Mouse (Mus musculus): Measurements from ENCODE around the gene Gm17949. TPM values are rescaled to one million over a fixed set of nuclear protein-coding genes. Genes with fewer than 3 reads are reported as not detected.

Gm17949 gene
- polyA plus RNA-seq, 1 experiment from 2014 or later = 0.63 TPM

DNA sequence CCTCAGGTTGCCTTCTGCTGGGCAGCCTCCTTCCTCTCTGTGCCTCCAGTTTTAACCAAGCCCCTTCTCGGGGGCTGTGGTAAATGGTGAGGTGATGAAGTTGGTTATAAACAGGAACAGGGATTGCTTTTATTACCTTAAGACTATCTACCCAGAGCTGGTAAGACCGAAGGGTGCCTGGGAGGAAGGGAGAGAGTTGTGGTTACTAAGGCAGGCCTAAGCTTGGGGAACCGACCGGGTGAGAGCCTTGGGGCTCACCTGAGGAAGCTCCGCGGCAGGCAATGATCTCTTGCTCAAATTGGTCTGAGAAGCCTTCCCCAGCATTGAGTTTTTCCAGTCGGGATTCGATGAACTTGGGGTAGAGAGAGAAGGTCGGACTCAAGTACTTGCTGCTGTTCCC is 59.0 kb downstream of the Gm17949 start:
- WGBS = 8% methylated on average over 9 of the region's 9 CpGs
- no peak overlapping the region for H3K9ac ChIP-seq (ENCODE audit: low read length)
- ATAC-seq (ENCODE audit: low read depth) = peak; percentile 16; the same call in 1 of the 2 replicates

DNA sequence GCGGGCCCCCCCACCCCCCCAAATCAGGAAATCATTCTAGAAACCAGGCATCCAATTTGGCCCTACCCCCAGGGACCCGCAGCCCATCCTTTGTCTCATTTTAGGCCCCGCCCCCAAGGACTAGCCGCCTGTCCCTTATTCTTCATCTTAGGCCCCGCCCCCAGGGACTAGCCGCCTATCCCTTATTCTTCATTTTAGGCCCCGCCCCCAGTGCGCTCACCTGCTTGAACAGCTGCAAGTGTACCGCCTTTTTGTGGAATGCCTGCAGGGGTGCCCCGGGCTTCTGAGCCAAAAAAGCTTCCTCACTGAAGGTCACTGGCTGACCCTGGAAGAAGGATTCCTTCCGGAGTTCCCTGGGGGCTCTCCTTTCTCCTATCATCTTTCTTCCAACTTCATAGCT is 59.4 kb downstream of the Gm17949 start:
- ATAC-seq (ENCODE audit: low read depth) = peak; percentile 88
- Histone ChIP-seq H3K27ac (ENCODE audit: low read length) (no peak overlapping the region), H3K9ac (ENCODE audit: low read length) (no peak overlapping the region), H3K9me3 (ENCODE audit: control insufficient read depth, low read length) (no peaks in the 10 kb centered on the region), H3K4me2 (ENCODE audit: low read depth, low read length) (peak overlapping the region; percentile 8), H3K4me3 (ENCODE audit: low read length) (peak overlapping the region; percentile 6), H3K27me3 (ENCODE audit: control insufficient read depth, insufficient read depth, low read depth, low read length) (no peaks in the 10 kb centered on the region), H3K4me1 (replicated peaks; ENCODE audit: control insufficient read depth, insufficient read depth, low read length) (no peaks in the 10 kb centered on the region), H3K36me3 (ENCODE audit: control insufficient read depth, insufficient read depth, low read length) (no peaks in the 10 kb centered on the region)
- WGBS = under 1% methylated on average over 11 of the region's 11 CpGs

More for the DNA sequence above, 59.0 kb downstream of the Gm17949 start:
- Histone ChIP-seq H3K9me3 (ENCODE audit: control insufficient read depth, low read length) (no peaks in the 10 kb centered on the region), H3K4me2 (ENCODE audit: low read depth, low read length) (peak overlapping the region; percentile 8), H3K4me3 (ENCODE audit: low read length) (peak overlapping the region; percentile 6), H3K36me3 (ENCODE audit: control insufficient read depth, insufficient read depth, low read length) (no peaks in the 10 kb centered on the region), H3K27me3 (ENCODE audit: control insufficient read depth, insufficient read depth, low read depth, low read length) (no peaks in the 10 kb centered on the region), H3K27ac (ENCODE audit: low read length) (no peak overlapping the region), H3K4me1 (replicated peaks; ENCODE audit: control insufficient read depth, insufficient read depth, low read length) (no peaks in the 10 kb centered on the region)

Other genes with a start within 250 kb of the Gm17949 start
- gene Dus3l, start 246.7 kb upstream of the Gm17949 start, polyA plus RNA-seq (2015; fragmentation: Nextera tagmentation; extraction: Ambion mirVana) = 40.8 and 43.6 TPM in 2 replicates
- gene Prr22, start 241.2 kb upstream of the Gm17949 start, polyA plus RNA-seq (2015; fragmentation: Nextera tagmentation; extraction: Ambion mirVana) = 0.84 and 1.5 TPM in 2 replicates
- 6.7 and 6.9 TPM in 2 replicates for gene Rfx2, start 180.5 kb upstream of the Gm17949 start, polyA plus RNA-seq (2015; fragmentation: Nextera tagmentation; extraction: Ambion mirVana)
- not detected in 2 replicates for gene Acsbg2, start 137.0 kb upstream of the Gm17949 start, polyA plus RNA-seq (2015; fragmentation: Nextera tagmentation; extraction: Ambion mirVana)
- gene 1700061G19Rik, start 136.0 kb upstream of the Gm17949 start, polyA plus RNA-seq (2015; fragmentation: Nextera tagmentation; extraction: Ambion mirVana) = 0.43 and 0.53 TPM in 2 replicates
- 34.8 and 40.6 TPM in 2 replicates for gene Mllt1, start 76.1 kb upstream of the Gm17949 start, polyA plus RNA-seq (2015; fragmentation: Nextera tagmentation; extraction: Ambion mirVana)
- 0.09 TPM in 1 of 2 replicates, not detected in the other for gene Acer1, start 29.3 kb upstream of the Gm17949 start, polyA plus RNA-seq (2015; fragmentation: Nextera tagmentation; extraction: Ambion mirVana)
- gene Clpp, start 21.2 kb upstream of the Gm17949 start, polyA plus RNA-seq (2015; fragmentation: Nextera tagmentation; extraction: Ambion mirVana) = 113 and 124 TPM in 2 replicates
- gene Alkbh7, start 14.1 kb upstream of the Gm17949 start, polyA plus RNA-seq (2015; fragmentation: Nextera tagmentation; extraction: Ambion mirVana) = 41.3 and 42.6 TPM in 2 replicates
- not detected in 2 replicates for gene Pspn, start 11.5 kb upstream of the Gm17949 start, polyA plus RNA-seq (2015; fragmentation: Nextera tagmentation; extraction: Ambion mirVana)
- 60.0 and 61.3 TPM in 2 replicates for gene Gtf2f1, start 181 bp upstream of the Gm17949 start, polyA plus RNA-seq (2015; fragmentation: Nextera tagmentation; extraction: Ambion mirVana)
- gene Khsrp, start 20.1 kb downstream of the Gm17949 start, polyA plus RNA-seq (2015; fragmentation: Nextera tagmentation; extraction: Ambion mirVana) = 21.3 and 23.7 TPM in 2 replicates
- gene Slc25a41, start 30.2 kb downstream of the Gm17949 start, polyA plus RNA-seq (2015; fragmentation: Nextera tagmentation; extraction: Ambion mirVana) = not detected in 2 replicates
- 62.6 and 63.1 TPM in 2 replicates for gene Crb3, start 47.6 kb downstream of the Gm17949 start, polyA plus RNA-seq (2015; fragmentation: Nextera tagmentation; extraction: Ambion mirVana)
- 8.1 and 9.6 TPM in 2 replicates for gene Slc25a23, start 48.4 kb downstream of the Gm17949 start, polyA plus RNA-seq (2015; fragmentation: Nextera tagmentation; extraction: Ambion mirVana)
- gene Dennd1c, start 67.0 kb downstream of the Gm17949 start, polyA plus RNA-seq (2015; fragmentation: Nextera tagmentation; extraction: Ambion mirVana) = 5.4 and 5.8 TPM in 2 replicates
- gene Tubb4a, start 76.3 kb downstream of the Gm17949 start, polyA plus RNA-seq (2015; fragmentation: Nextera tagmentation; extraction: Ambion mirVana) = 12.3 and 15.0 TPM in 2 replicates
- 7.3 and 8.5 TPM in 2 replicates for gene Tnfsf9, start 93.9 kb downstream of the Gm17949 start, polyA plus RNA-seq (2015; fragmentation: Nextera tagmentation; extraction: Ambion mirVana)
- gene Cd70, start 138.3 kb downstream of the Gm17949 start, polyA plus RNA-seq (2015; fragmentation: Nextera tagmentation; extraction: Ambion mirVana) = not detected in 2 replicates
- gene Tnfsf14, start 182.7 kb downstream of the Gm17949 start, polyA plus RNA-seq (2015; fragmentation: Nextera tagmentation; extraction: Ambion mirVana) = 0.26 and 0.29 TPM in 2 replicates
- 3.2 and 8.4 TPM in 2 replicates for gene C3, start 216.7 kb downstream of the Gm17949 start, polyA plus RNA-seq (2015; fragmentation: Nextera tagmentation; extraction: Ambion mirVana)
- 41.0 and 44.2 TPM in 2 replicates for gene Gpr108, start 237.0 kb downstream of the Gm17949 start, polyA plus RNA-seq (2015; fragmentation: Nextera tagmentation; extraction: Ambion mirVana)
- 53.1 and 54.1 TPM in 2 replicates for gene Trip10, start 238.0 kb downstream of the Gm17949 start, polyA plus RNA-seq (2015; fragmentation: Nextera tagmentation; extraction: Ambion mirVana)

Data from lung, embryonic 16.5 days (tissue).